Mouse (Mus musculus): Measurements from ENCODE around the gene Rasd2. TPM values are rescaled to one million over a fixed set of nuclear protein-coding genes. Genes with fewer than 3 reads are reported as not detected.

Rasd2 gene
- total and polyA plus RNA-seq, 2 experiments from 2014 or later = 0.68 to 4.0 TPM

- Histone ChIP-seq H3K36me3 (replicated peaks; ENCODE audit: control insufficient read depth, insufficient read depth, low read length) (no peaks in the 10 kb centered on the region), H3K27ac (ENCODE audit: low read depth) (no peak overlapping the region), H3K27me3 (ENCODE audit: control insufficient read depth, insufficient read depth, low read length) (peaks cover 14% of the 10 kb centered on the region), H3K4me1 (ENCODE audit: control insufficient read depth, insufficient read depth) (peaks cover 5% of the 10 kb centered on the region; the same call in 1 of the 2 replicates), H3K9ac (replicated peaks; ENCODE audit: low read depth, low read length) (no peak overlapping the region), H3K4me2 (ENCODE audit: low read depth, low read length) (no peak overlapping the region), H3K4me3 (ENCODE audit: low read depth, low read length) (no peak overlapping the region), H3K9me3 (replicated peaks; ENCODE audit: control insufficient read depth, low read length) (no peaks in the 10 kb centered on the region)
- no peak for ATAC-seq (ENCODE audit: insufficient read depth, low read depth)
- WGBS = 50% methylated on average over 5 of the region's 5 CpGs
- DNase-seq (ENCODE audit: low spot score) = no peak
- peak; percentile 47 for TF ChIP-seq CTCF (IDR thresholded peaks at IDR 0.05; ENCODE audit: low read depth)
- no peak for TF ChIP-seq EP300 (IDR thresholded peaks at IDR 0.05; ENCODE audit: low read depth)
Measured at GRCm38 (mm10) chr8:75219877-75220738, 6.4 kb downstream of the Rasd2 start.

DNA sequence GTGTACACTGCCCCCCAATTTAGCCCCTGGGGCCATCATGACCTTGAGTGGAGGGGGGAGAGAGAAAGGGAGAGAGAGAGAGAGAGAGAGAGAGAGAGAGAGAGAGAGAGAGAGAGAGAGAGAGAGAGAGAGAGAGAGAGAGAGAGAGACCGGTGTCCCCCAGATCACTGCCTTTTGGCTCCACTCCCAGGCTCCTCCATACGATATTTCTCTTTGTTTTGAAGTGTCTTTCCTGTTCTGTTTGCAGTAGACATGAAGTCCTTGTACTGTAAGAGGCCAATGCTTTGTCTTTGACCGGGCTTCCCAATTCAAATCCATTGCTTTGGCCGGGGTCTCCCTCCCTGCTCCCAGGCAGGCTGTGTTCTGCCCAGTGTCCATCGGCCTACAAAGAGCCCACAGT is 8.9 kb downstream of the Rasd2 start:
- ATAC-seq (ENCODE audit: insufficient read depth, low read depth) (no peak), DNase-seq (ENCODE audit: low spot score) (no peak)
- TF ChIP-seq CTCF (IDR thresholded peaks at IDR 0.05; ENCODE audit: low read depth) = no peak
- TF ChIP-seq EP300 (IDR thresholded peaks at IDR 0.05; ENCODE audit: low read depth) = no peak
- Histone ChIP-seq H3K9ac (replicated peaks; ENCODE audit: low read depth, low read length) (no peak overlapping the region), H3K27me3 (ENCODE audit: control insufficient read depth, insufficient read depth, low read length) (no peaks in the 10 kb centered on the region), H3K9me3 (replicated peaks; ENCODE audit: control insufficient read depth, low read length) (no peaks in the 10 kb centered on the region), H3K4me3 (ENCODE audit: low read depth, low read length) (no peak overlapping the region), H3K4me2 (ENCODE audit: low read depth, low read length) (no peak overlapping the region), H3K4me1 (ENCODE audit: control insufficient read depth, insufficient read depth) (no peaks in the 10 kb centered on the region), H3K36me3 (replicated peaks; ENCODE audit: control insufficient read depth, insufficient read depth, low read length) (no peaks in the 10 kb centered on the region), H3K27ac (ENCODE audit: low read depth) (no peak overlapping the region)
- 35% methylated on average over 5 of the region's 5 CpGs for WGBS

DNA sequence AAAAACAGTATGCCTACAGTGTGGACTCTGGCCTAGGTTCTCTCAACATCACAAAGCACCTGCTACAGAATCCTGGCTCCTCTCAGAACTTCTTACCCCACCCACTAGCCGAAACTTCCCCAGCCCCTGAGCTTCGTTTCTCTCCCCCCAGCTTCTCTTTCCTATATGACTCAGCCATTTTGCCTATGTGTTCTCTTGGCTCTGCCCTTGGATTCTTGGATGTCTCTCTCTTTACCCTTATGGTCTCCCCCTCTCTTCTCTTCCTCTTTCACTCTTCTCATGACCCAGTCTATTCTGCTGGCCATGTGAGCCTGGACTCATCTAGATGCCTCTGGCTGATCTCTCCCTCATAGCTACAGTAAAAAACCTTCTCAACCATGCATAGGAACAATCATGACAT is 13.0 kb downstream of the Rasd2 start:
- Histone ChIP-seq H3K36me3 (replicated peaks; ENCODE audit: control insufficient read depth, insufficient read depth, low read length) (no peaks in the 10 kb centered on the region), H3K27me3 (ENCODE audit: control insufficient read depth, insufficient read depth, low read length) (no peaks in the 10 kb centered on the region), H3K4me3 (ENCODE audit: low read depth, low read length) (no peak overlapping the region), H3K27ac (ENCODE audit: low read depth) (no peak overlapping the region), H3K9ac (replicated peaks; ENCODE audit: low read depth, low read length) (no peak overlapping the region), H3K4me2 (ENCODE audit: low read depth, low read length) (no peak overlapping the region), H3K4me1 (ENCODE audit: control insufficient read depth, insufficient read depth) (no peaks in the 10 kb centered on the region), H3K9me3 (replicated peaks; ENCODE audit: control insufficient read depth, low read length) (no peaks in the 10 kb centered on the region)
- WGBS = 71% methylated on average over 2 of the region's 2 CpGs
- DNase-seq (ENCODE audit: low spot score) = no peak
- TF ChIP-seq CTCF (IDR thresholded peaks at IDR 0.05; ENCODE audit: low read depth) = no peak
- TF ChIP-seq EP300 (IDR thresholded peaks at IDR 0.05; ENCODE audit: low read depth) = no peak
- no peak for ATAC-seq (ENCODE audit: insufficient read depth, low read depth)

- no peak for TF ChIP-seq EP300 (IDR thresholded peaks at IDR 0.05; ENCODE audit: low read depth)
- TF ChIP-seq CTCF (IDR thresholded peaks at IDR 0.05; ENCODE audit: low read depth) = peak; percentile 70
- no peak overlapping the region for H3K9ac ChIP-seq (replicated peaks; ENCODE audit: low read depth, low read length)
- no peak overlapping the region for H3K27ac ChIP-seq (ENCODE audit: low read depth)
- DNase-seq (ENCODE audit: low spot score) (peak; percentile 29), ATAC-seq (ENCODE audit: insufficient read depth, low read depth) (no peak)
- H3K27me3 ChIP-seq (ENCODE audit: control insufficient read depth, insufficient read depth, low read length) = no peaks in the 10 kb centered on the region
- no peak overlapping the region for H3K4me2 ChIP-seq (ENCODE audit: low read depth, low read length)
- no peak overlapping the region for H3K4me3 ChIP-seq (ENCODE audit: low read depth, low read length)
- H3K36me3 ChIP-seq (replicated peaks; ENCODE audit: control insufficient read depth, insufficient read depth, low read length) = no peaks in the 10 kb centered on the region
- 59% methylated on average over 4 of the region's 4 CpGs for WGBS
- no peaks in the 10 kb centered on the region for H3K4me1 ChIP-seq (ENCODE audit: control insufficient read depth, insufficient read depth)
- H3K9me3 ChIP-seq (replicated peaks; ENCODE audit: control insufficient read depth, low read length) = no peaks in the 10 kb centered on the region
Measured at GRCm38 (mm10) chr8:75233915-75234554, 20.3 kb downstream of the Rasd2 start.

- Histone ChIP-seq H3K36me3 (replicated peaks; ENCODE audit: control insufficient read depth, insufficient read depth, low read length) (no peaks in the 10 kb centered on the region), H3K4me2 (ENCODE audit: low read depth, low read length) (no peak overlapping the region), H3K9ac (replicated peaks; ENCODE audit: low read depth, low read length) (no peak overlapping the region), H3K27me3 (ENCODE audit: control insufficient read depth, insufficient read depth, low read length) (no peaks in the 10 kb centered on the region), H3K4me3 (ENCODE audit: low read depth, low read length) (no peak overlapping the region), H3K27ac (ENCODE audit: low read depth) (no peak overlapping the region), H3K4me1 (ENCODE audit: control insufficient read depth, insufficient read depth) (no peaks in the 10 kb centered on the region), H3K9me3 (replicated peaks; ENCODE audit: control insufficient read depth, low read length) (peaks cover 6% of the 10 kb centered on the region)
- DNase-seq (ENCODE audit: low spot score) = no peak
- TF ChIP-seq EP300 (IDR thresholded peaks at IDR 0.05; ENCODE audit: low read depth) (no peak), CTCF (IDR thresholded peaks at IDR 0.05; ENCODE audit: low read depth) (no peak)
- 80% methylated on average over 15 of the region's 15 CpGs for WGBS
- no peak for ATAC-seq (ENCODE audit: insufficient read depth, low read depth)
Measured at GRCm38 (mm10) chr8:75247331-75247730, 33.6 kb downstream of the Rasd2 start.
